Mouse (Mus musculus) cortical plate, adult 2 months (tissue): ENCODE results near the gene Crocc.
A peak's percentile ranks its signal among the peaks of the same experiment; 100 is the strongest.

Experiments
- CTCF ChIP-seq: fragments of 200-500 bp; IDR thresholded peaks from 2 replicates; pipeline ENCODE4 v1.5.1; 2011; ENCODE audit warnings: mild to moderate bottlenecking, control low read depth, low read length; ENCODE audit not compliant: insufficient read depth; ENCODE audit errors: extremely low read depth
- POLR2A ChIP-seq: fragments of 200-500 bp; IDR thresholded peaks from 2 replicates; pipeline ENCODE4 v1.6.1; 2011; ENCODE audit warnings: mild to moderate bottlenecking, low read length, control low read depth; ENCODE audit not compliant: insufficient read depth; ENCODE audit errors: extremely low read depth

DNA sequence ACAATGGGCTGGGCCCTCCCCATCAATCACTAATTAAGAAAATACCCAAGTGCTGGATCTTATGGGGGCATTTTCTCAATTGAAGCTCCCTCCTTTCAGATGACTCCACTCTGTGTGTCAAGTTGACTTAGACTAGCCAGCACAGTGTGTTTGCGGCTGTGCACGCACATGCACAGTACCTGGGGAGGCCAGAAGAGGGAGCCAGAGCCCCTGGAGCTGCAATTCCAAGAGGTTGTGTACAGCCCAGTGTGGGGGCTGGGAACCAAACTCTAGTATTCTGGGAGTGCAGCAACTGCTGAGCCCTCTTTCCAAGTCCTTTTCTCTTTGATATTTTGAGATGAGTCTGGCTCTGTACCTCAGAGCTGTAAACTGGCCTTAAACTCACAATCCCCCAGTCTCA, 78.7 kb downstream of the Crocc start:
- peak; percentile 22; the same call in 1 of the 2 replicates for TF ChIP-seq CTCF
- TF ChIP-seq POLR2A, result no peak
